Mouse (Mus musculus): Measurements from ENCODE around the gene Cldn14. TPM values are rescaled to one million over a fixed set of nuclear protein-coding genes. Genes with fewer than 3 reads are reported as not detected.

The Cldn14 gene
- polyA plus RNA-seq (2016; fragmentation: Nextera tagmentation; extraction: Ambion mirVana): not detected in 2 replicates

DNA sequence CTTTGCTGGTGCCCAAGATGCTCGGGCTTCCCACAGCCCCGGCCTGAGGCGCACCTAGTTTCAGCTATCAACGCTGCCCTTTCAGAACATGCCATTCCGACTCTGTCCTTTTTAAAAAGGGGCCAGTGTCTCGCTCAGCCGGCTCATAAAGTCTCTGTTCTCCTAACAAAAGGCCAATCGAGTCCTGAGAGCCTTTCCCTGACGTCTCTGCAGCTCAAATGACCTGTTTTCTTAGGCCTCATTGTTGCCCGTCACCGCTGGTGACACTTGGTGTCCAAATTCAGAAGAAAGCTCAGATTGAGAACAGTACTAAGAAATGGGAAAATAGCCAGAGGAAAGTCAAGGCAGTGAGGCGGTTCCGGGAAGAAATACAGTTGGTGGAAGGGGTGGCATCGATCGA, at the start of gene Cldn14:
TSS of gene Cldn14 (minus strand) at position 101 of the 400 bp plus-strand sequence.
- ATAC-seq (ENCODE audit: insufficient number of reproducible peaks, insufficient read depth, low FRiP score, low TSS enrichment, low read depth): no peak
- H3K4me2 ChIP-seq: no peak within 1 kb of the TSS
- H3K27ac ChIP-seq: no peak within 1 kb of the TSS
- H3K4me1 ChIP-seq (replicated peaks): peaks cover 39% of the 10 kb centered on the region
- H3K4me3 ChIP-seq (replicated peaks): no peak within 1 kb of the TSS
- WGBS: 77% methylated on average over 15 of the region's 15 CpGs
- H3K9me3 ChIP-seq: no peaks in the 10 kb centered on the region
- no peaks in the 10 kb centered on the region for H3K36me3 ChIP-seq
- 0 out of 2 replicates have a peak, but pooled peaks cover 3% of the 10 kb centered on the region for H3K27me3 ChIP-seq
- no peak within 1 kb of the TSS for H3K9ac ChIP-seq (replicated peaks)

DNA sequence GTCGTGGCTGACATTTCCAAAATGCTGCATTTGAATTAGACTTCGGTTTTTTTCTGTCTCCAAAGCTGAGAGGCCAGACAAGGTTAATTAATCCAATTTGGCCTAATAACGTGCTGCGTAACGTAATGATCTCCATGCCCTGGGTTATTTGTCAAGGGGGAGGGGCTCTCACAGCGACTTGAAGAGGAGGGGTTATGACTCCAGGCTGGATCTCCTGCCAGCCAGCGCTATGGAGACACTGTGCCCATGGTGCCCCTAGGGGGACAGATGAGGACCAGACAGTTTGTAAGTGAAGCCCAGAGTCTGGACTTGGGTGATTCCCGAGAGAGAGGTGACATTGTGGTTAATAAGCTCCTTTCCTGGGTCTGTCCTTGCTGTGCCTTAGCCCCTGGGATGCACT, 46.9 kb upstream of the Cldn14 start:
- no peak for ATAC-seq (ENCODE audit: insufficient number of reproducible peaks, insufficient read depth, low FRiP score, low TSS enrichment, low read depth)
- Histone ChIP-seq H3K4me1 (replicated peaks) (peaks cover 17% of the 10 kb centered on the region), H3K27me3 (peaks cover 57% of the 10 kb centered on the region), H3K4me3 (replicated peaks) (no peak overlapping the region), H3K4me2 (no peak overlapping the region), H3K9me3 (no peaks in the 10 kb centered on the region), H3K27ac (no peak overlapping the region), H3K9ac (replicated peaks) (no peak overlapping the region), H3K36me3 (no peaks in the 10 kb centered on the region)
- 25% methylated on average over 8 of the region's 8 CpGs for WGBS

DNA sequence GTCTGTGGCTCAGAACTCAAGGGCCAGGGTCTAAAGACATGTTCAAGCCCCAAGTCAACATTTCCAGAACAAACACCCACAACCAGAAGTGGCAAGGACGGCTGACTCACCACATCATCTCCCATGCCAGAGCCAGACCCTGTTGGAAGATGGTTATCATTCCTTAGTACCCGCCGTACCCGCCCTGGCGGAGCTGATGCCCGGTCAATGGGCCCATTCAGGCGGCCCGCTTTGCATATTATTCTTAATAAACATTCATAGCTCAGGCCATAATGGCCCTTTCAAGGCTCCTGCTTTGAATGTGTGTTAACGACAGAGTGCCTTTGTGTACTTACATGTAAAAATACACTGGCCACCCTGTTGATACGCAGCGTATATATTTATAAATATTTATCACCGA, 46.5 kb upstream of the Cldn14 start:
- no peak overlapping the region for H3K9ac ChIP-seq (replicated peaks)
- WGBS: 80% methylated on average over 12 of the region's 12 CpGs
- no peaks in the 10 kb centered on the region for H3K9me3 ChIP-seq
- H3K27me3 ChIP-seq: peaks cover 57% of the 10 kb centered on the region
- no peak overlapping the region for H3K4me3 ChIP-seq (replicated peaks)
- H3K36me3 ChIP-seq: no peaks in the 10 kb centered on the region
- H3K27ac ChIP-seq: 0 out of 2 replicates have a peak overlapping the region, but pooled peaks have one; percentile 12
- ATAC-seq (ENCODE audit: insufficient number of reproducible peaks, insufficient read depth, low FRiP score, low TSS enrichment, low read depth): no peak
- no peak overlapping the region for H3K4me2 ChIP-seq
- peaks cover 15% of the 10 kb centered on the region for H3K4me1 ChIP-seq (replicated peaks)

DNA sequence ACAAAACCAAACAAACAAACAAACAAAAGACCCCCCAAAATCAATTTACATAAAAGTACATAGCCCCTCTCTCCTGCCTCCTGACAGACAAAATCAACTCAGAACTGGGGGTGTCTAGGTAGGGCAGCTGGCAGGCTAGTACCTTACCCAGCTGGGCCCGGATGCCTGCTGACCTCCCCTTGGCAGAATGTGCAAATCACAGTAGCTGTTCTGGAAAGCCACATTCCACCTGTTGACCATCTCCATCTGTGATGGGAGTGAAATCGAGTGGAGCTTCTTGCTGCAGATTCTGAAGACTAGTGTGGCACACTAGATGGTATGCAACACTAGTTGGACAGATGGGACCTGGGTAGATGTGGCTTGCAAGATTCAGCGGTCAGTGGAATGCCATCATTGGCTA, 41.7 kb upstream of the Cldn14 start:
- Histone ChIP-seq H3K9me3 (no peaks in the 10 kb centered on the region), H3K27me3 (peaks cover 39% of the 10 kb centered on the region), H3K4me2 (no peak overlapping the region), H3K36me3 (no peaks in the 10 kb centered on the region), H3K27ac (no peak overlapping the region), H3K4me3 (replicated peaks) (no peak overlapping the region), H3K4me1 (replicated peaks) (peaks cover 3% of the 10 kb centered on the region), H3K9ac (replicated peaks) (no peak overlapping the region)
- WGBS: 91% methylated on average over 3 of the region's 3 CpGs
- ATAC-seq (ENCODE audit: insufficient number of reproducible peaks, insufficient read depth, low FRiP score, low TSS enrichment, low read depth): no peak

DNA sequence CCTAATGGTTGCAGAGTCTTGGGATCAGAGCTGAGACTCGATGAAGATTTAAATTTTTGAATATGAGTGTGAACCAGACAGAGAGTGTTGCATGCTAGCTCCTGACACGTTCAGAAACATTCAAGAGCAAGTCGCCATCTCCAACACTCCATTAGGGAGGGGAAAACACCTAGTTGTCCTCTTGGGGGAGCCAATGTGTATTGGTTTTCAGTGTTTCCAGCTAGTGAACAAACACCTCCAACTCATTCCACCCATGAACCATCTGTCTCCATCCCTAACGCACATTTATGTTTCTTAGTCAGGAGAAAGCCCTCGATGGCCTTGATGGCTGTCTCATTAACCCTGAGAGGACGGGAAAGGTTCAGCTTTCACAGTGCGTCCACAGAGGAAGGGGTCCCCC, 36.4 kb upstream of the Cldn14 start:
- Histone ChIP-seq H3K27me3 (peaks cover 41% of the 10 kb centered on the region), H3K9me3 (no peaks in the 10 kb centered on the region), H3K4me3 (replicated peaks) (no peak overlapping the region), H3K36me3 (no peaks in the 10 kb centered on the region), H3K4me2 (no peak overlapping the region), H3K27ac (no peak overlapping the region), H3K4me1 (replicated peaks) (peaks cover 23% of the 10 kb centered on the region), H3K9ac (replicated peaks) (no peak overlapping the region)
- WGBS: 13% methylated on average over 7 of the region's 7 CpGs
- ATAC-seq (ENCODE audit: insufficient number of reproducible peaks, insufficient read depth, low FRiP score, low TSS enrichment, low read depth): no peak

DNA sequence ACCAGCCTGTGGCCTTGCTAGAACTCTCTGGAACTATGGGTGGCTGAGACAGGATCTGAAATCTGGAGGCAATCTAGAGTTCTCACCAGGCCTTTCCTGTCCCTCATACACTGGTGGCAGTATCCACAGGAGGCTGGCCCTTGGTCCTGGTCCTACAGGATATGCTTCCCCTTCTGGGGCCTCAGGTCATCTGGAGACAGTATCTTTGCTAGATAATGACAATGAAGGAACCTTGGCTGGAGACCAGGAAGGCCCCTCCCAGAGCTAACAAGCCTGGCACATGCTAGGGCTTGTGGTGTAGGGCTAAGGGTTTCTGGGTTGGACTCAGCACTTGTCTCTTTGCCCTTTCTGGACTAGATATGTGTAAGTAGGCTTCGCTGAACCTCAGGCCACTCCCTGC, 35.2 kb upstream of the Cldn14 start:
- H3K9me3 ChIP-seq: no peaks in the 10 kb centered on the region
- peaks cover 53% of the 10 kb centered on the region for H3K27me3 ChIP-seq
- no peak overlapping the region for H3K4me2 ChIP-seq
- ATAC-seq (ENCODE audit: insufficient number of reproducible peaks, insufficient read depth, low FRiP score, low TSS enrichment, low read depth): no peak
- H3K36me3 ChIP-seq: no peaks in the 10 kb centered on the region
- no peak overlapping the region for H3K9ac ChIP-seq (replicated peaks)
- H3K4me3 ChIP-seq (replicated peaks): no peak overlapping the region
- peaks cover 23% of the 10 kb centered on the region for H3K4me1 ChIP-seq (replicated peaks)
- H3K27ac ChIP-seq: no peak overlapping the region
- 89% methylated on average over 1 of the region's 1 CpGs for WGBS

DNA sequence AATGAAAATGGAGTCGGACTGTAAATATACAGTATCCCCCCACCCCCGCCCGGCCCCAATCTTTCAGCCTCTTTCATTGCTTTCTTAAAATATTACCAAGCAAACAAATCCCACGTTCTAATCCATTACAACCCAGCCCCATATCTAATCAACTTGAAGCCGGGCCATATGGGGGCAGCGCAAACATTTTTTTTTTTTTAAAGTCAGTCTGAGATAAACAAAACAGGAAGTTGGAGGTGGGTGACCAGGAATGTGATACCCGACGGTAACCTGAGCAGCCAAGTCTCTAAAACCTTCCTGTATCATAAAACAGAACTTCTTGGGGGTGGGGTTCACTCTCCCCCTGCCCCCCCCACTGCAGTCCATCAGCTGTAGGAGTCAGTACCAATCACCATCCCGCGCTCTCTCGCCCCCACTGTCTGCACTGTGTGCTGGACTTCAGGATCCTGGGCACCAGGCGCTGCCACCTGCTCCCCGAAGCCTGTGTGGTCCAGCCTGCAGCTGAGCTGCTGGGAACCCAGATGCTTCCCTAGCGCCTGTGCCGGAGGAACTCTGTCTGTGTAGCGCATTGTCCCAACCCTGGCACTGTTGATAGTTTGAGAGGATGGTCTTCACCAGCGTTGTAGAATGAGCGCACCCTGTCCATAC, 32.6 kb upstream of the Cldn14 start:
- Histone ChIP-seq H3K9ac (replicated peaks) (no peak overlapping the region), H3K27me3 (peaks cover 70% of the 10 kb centered on the region), H3K4me3 (replicated peaks) (no peak overlapping the region), H3K27ac (no peak overlapping the region), H3K4me2 (peak overlapping the region; percentile 31), H3K4me1 (replicated peaks) (peaks cover 23% of the 10 kb centered on the region), H3K36me3 (no peaks in the 10 kb centered on the region), H3K9me3 (no peaks in the 10 kb centered on the region)
- ATAC-seq (ENCODE audit: insufficient number of reproducible peaks, insufficient read depth, low FRiP score, low TSS enrichment, low read depth): peak; percentile 40; the same call in 1 of the 2 replicates
- 38% methylated on average over 18 of the region's 18 CpGs for WGBS

DNA sequence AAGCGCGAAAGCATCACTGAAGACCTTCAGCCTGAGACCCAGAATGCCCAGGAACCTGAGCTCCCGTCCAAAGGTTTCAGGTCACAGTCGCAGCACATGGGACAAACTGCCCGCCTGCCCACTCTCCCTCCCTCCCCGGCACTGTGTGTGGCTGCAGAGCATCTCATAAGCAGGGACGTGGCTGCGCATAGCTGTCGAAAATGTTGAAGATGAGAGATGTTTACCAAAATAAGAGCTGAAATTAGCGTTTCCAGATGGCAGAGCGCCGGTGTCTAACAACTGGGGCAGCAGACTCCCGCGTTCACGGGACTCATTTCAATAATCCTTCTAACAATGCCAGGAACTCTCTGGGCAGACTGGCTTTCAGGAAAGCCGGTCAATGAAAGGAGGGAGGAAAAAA, 31.8 kb upstream of the Cldn14 start:
- Histone ChIP-seq H3K4me1 (replicated peaks) (peaks cover 21% of the 10 kb centered on the region), H3K9ac (replicated peaks) (no peak overlapping the region), H3K27me3 (peaks cover 71% of the 10 kb centered on the region), H3K27ac (no peak overlapping the region), H3K4me3 (replicated peaks) (no peak overlapping the region), H3K4me2 (peak overlapping the region; percentile 31; the same call in 1 of the 2 replicates), H3K9me3 (no peaks in the 10 kb centered on the region), H3K36me3 (no peaks in the 10 kb centered on the region)
- WGBS: 25% methylated on average over 16 of the region's 16 CpGs
- no peak for ATAC-seq (ENCODE audit: insufficient number of reproducible peaks, insufficient read depth, low FRiP score, low TSS enrichment, low read depth)

DNA sequence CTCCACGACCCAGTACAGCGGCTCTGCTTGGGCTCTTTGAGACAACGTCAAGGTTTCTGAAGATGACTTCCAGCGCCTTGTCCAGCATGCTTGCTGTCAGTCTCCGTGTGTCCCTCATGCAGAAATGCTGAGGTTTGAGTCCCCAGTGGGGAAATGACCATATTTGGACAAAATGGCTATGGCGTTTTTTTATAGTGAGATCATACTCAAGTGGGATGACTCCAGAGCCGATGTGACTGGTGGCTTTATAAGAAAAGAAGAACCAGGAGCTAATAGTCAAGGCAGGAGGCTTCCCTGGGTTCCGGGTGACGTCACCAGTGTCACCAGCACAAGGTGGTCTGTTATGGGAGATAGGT, 30.3 kb upstream of the Cldn14 start:
- no peak overlapping the region for H3K9ac ChIP-seq (replicated peaks)
- no peak overlapping the region for H3K4me2 ChIP-seq
- H3K27me3 ChIP-seq: peaks cover 72% of the 10 kb centered on the region
- no peaks in the 10 kb centered on the region for H3K36me3 ChIP-seq
- peaks cover 13% of the 10 kb centered on the region for H3K4me1 ChIP-seq (replicated peaks)
- ATAC-seq (ENCODE audit: insufficient number of reproducible peaks, insufficient read depth, low FRiP score, low TSS enrichment, low read depth): no peak
- no peaks in the 10 kb centered on the region for H3K9me3 ChIP-seq
- WGBS: 88% methylated on average over 9 of the region's 9 CpGs
- no peak overlapping the region for H3K27ac ChIP-seq
- H3K4me3 ChIP-seq (replicated peaks): no peak overlapping the region

DNA sequence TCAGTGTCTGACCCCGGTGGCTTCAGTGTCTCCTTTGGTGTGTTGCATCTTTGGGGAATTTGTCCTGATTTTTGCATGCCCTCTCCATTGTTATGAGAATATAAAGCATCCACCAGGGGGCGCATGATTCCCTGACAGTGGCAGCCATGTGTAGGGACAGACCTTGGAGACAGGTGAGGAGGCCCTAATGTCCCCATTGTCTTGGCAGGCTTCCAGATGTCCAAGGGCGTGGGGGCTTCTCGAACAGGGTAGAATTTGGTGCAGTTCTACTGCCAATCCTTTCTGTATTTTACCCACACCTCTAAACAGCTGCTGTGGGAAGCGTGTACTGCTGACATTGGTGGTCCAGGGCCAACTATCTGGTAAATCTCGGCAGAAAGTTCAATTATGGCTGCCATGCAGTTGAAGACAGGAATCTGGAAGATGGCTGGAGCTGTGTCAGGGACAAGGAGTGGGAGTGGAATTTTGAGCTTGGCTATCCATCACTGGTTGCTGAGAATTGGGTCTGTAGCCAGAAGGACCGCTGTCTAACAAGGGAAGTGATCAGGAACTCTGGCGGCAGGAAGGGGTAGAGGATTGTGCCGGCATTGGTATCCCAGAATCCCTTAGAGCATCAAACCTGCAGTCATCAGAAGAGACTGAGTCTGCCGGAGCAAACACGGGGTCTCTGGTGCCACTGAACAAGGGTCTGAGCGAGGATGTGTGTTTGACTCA, 29.8 kb upstream of the Cldn14 start:
- Histone ChIP-seq H3K4me3 (replicated peaks) (no peak overlapping the region), H3K4me2 (no peak overlapping the region), H3K27me3 (peaks cover 68% of the 10 kb centered on the region), H3K27ac (no peak overlapping the region), H3K4me1 (replicated peaks) (peaks cover 13% of the 10 kb centered on the region), H3K9ac (replicated peaks) (no peak overlapping the region), H3K36me3 (no peaks in the 10 kb centered on the region), H3K9me3 (no peaks in the 10 kb centered on the region)
- ATAC-seq (ENCODE audit: insufficient number of reproducible peaks, insufficient read depth, low FRiP score, low TSS enrichment, low read depth): 0 out of 2 replicates have a peak, but pooled peaks have one; percentile 16
- 64% methylated on average over 12 of the region's 12 CpGs for WGBS

DNA sequence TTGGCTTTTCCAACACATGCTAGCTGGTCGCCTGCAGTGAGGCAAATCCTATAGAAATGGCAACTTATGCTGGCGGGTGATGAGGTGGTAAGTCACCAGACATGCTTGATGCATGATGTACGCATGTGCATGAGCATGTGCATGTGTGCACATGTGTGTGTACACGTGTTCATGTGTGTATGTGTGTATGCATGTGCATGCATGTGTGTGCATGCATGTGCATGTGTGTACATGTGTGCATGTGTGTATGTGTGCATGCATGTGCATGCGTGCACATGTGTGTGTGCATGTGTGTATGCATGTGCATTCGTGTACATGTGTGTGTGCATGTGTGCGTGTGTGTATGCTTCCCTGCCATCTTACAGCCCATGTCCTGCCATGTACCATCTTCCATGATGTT, 28.6 kb upstream of the Cldn14 start:
- WGBS: 91% methylated on average over 7 of the region's 7 CpGs
- Histone ChIP-seq H3K36me3 (no peaks in the 10 kb centered on the region), H3K4me2 (no peak overlapping the region), H3K4me1 (replicated peaks) (peaks cover 13% of the 10 kb centered on the region), H3K9ac (replicated peaks) (no peak overlapping the region), H3K27ac (no peak overlapping the region), H3K27me3 (peaks cover 58% of the 10 kb centered on the region), H3K4me3 (replicated peaks) (no peak overlapping the region), H3K9me3 (no peaks in the 10 kb centered on the region)
- no peak for ATAC-seq (ENCODE audit: insufficient number of reproducible peaks, insufficient read depth, low FRiP score, low TSS enrichment, low read depth)
